Mouse (Mus musculus) hindbrain, embryonic 15.5 days (tissue): ENCODE data around the gene Alg5. TPM values are rescaled to one million over a fixed set of nuclear protein-coding genes. Genes with fewer than 3 reads are reported as not detected.

Experiments used
- polyA plus RNA-seq: library from polyadenylated mRNA; unstranded; fragments of >200 nt; fragmentation: Nextera tagmentation; extraction: Ambion mirVana; gene quantifications from 2 replicates; pipeline ENCODE4 v1.2.1, GENCODE M21; 2015

Alg5 gene
- polyA plus RNA-seq, 1 experiment from 2014 or later = 45.4 TPM

Other genes with a start within 250 kb of the Alg5 start
- 82.4 and 87.7 TPM in 2 replicates for gene Supt20, start 42.7 kb upstream of the Alg5 start, polyA plus RNA-seq
- 0.41 TPM in 1 of 2 replicates, not detected in the other for gene Gm21958, start 21.2 kb upstream of the Alg5 start, polyA plus RNA-seq
- gene Exosc8, start 146 bp upstream of the Alg5 start, polyA plus RNA-seq = 70.1 and 75.6 TPM in 2 replicates
- 0.85 and 0.91 TPM in 2 replicates for gene Smad9, start 20.0 kb downstream of the Alg5 start, polyA plus RNA-seq
- gene Rfxap, start 72.3 kb downstream of the Alg5 start, polyA plus RNA-seq = 44.0 and 45.1 TPM in 2 replicates
- gene Sertm1, start 180.3 kb downstream of the Alg5 start, polyA plus RNA-seq = 1.2 and 1.4 TPM in 2 replicates